Mouse (Mus musculus) megakaryocyte, embryonic 14.5 days (primary cell): Measurements from ENCODE around the gene Tmem167b. TPM values are rescaled to one million over a fixed set of nuclear protein-coding genes. Genes with fewer than 3 reads are reported as not detected.

ENCODE experiments used
- H3K27me3 ChIP-seq: replicated peaks from 2 replicates; pipeline ENCODE3; 2012; ENCODE audit warnings: inconsistent platforms
- H3K36me3 ChIP-seq: replicated peaks from 2 replicates; pipeline ENCODE3; 2012; ENCODE audit warnings: low read length, inconsistent platforms, mixed read lengths
- H3K4me1 ChIP-seq: 2 replicates; pipeline ENCODE4 v1.6.1; 2012; ENCODE audit warnings: inconsistent platforms
- H3K4me3 ChIP-seq: replicated peaks from 2 replicates; pipeline ENCODE3; 2012; ENCODE audit warnings: moderate library complexity, mild to moderate bottlenecking, inconsistent platforms
- H3K9me3 ChIP-seq: 2 replicates; pipeline ENCODE4 v1.6.1; 2012; ENCODE audit warnings: inconsistent platforms
- FLI1 ChIP-seq: IDR thresholded peaks from 2 replicates; pipeline ENCODE4 v1.6.1; 2012; ENCODE audit warnings: low read length, inconsistent platforms, mixed read lengths
- GATA1 ChIP-seq: IDR thresholded peaks from 3 replicates; pipeline ENCODE4 v1.6.1; 2012; ENCODE audit warnings: mixed read lengths, low read length, inconsistent platforms, borderline replicate concordance
- polyA plus RNA-seq: library from polyadenylated mRNA; stranded (reverse); fragments of >175 nt; gene quantifications from 2 replicates; pipeline ENCODE4 v1.2.3, GENCODE M21; 2012; ENCODE audit warnings: low replicate concordance; ENCODE audit not compliant: insufficient read depth

Tmem167b gene
- polyA plus RNA-seq, 1 experiment = 2.1 TPM

GRCm38 (mm10) chr3:108508745-108509474, 53.4 kb downstream of the Tmem167b start:
- H3K9me3 ChIP-seq = no peaks in the 10 kb centered on the region
- no peaks in the 10 kb centered on the region for H3K36me3 ChIP-seq
- H3K27me3 ChIP-seq = peaks cover 49% of the 10 kb centered on the region
- no peak overlapping the region for H3K4me3 ChIP-seq
- H3K4me1 ChIP-seq = peaks cover 25% of the 10 kb centered on the region
- no peak for TF ChIP-seq FLI1
- TF ChIP-seq GATA1 = no peak

Other genes with a start within 250 kb of the Tmem167b start
- gene Mybphl, start 197.6 kb downstream of the Tmem167b start, polyA plus RNA-seq = not detected in 2 replicates
- gene Psrc1, start 178.6 kb downstream of the Tmem167b start, polyA plus RNA-seq = 54.5 and 57.7 TPM in 2 replicates
- 7.8 TPM in 2 replicates for gene Celsr2, start 146.9 kb downstream of the Tmem167b start, polyA plus RNA-seq
- 65.4 and 129 TPM in 2 replicates for gene Sars, start 117.3 kb downstream of the Tmem167b start, polyA plus RNA-seq
- not detected in 2 replicates for gene 1700013F07Rik, start 28.3 kb downstream of the Tmem167b start, polyA plus RNA-seq
- gene 5330417C22Rik, start 25.9 kb downstream of the Tmem167b start, polyA plus RNA-seq = not detected in 2 replicates
- 1.4 TPM in 1 of 2 replicates, not detected in the other for gene Taf13, start 9.2 kb upstream of the Tmem167b start, polyA plus RNA-seq
- gene Wdr47, start 28.8 kb upstream of the Tmem167b start, polyA plus RNA-seq = 0.12 TPM in 1 of 2 replicates, not detected in the other
- 1.1 and 8.2 TPM in 2 replicates for gene Clcc1, start 91.4 kb upstream of the Tmem167b start, polyA plus RNA-seq
- gene Gpsm2, start 159.8 kb upstream of the Tmem167b start, polyA plus RNA-seq = 1.3 and 2.2 TPM in 2 replicates
- gene Aknad1, start 177.2 kb upstream of the Tmem167b start, polyA plus RNA-seq = not detected in 2 replicates